Mouse (Mus musculus): ENCODE results near the gene Gm5861. TPM values are rescaled to one million over a fixed set of nuclear protein-coding genes. Genes with fewer than 3 reads are reported as not detected.

The Gm5861 gene
- polyA plus RNA-seq (2014; fragmentation: Illumina TruSeq; extraction: RNeasy Lipid Tissue Mini Kit (QIAGEN cat#74804); ENCODE audit: low read depth, low replicate concordance), result not detected

GRCm38 (mm10) chr5:11182772-11183171, at the start of gene Gm5861:
Gm5861 (plus strand) TSS chr5:11183072.

Other genes starting within 250 kb of the Gm5861 start
- gene Gm8871, start 235.3 kb upstream of the Gm5861 start, polyA plus RNA-seq (2014; fragmentation: Illumina TruSeq; extraction: RNeasy Lipid Tissue Mini Kit (QIAGEN cat#74804); ENCODE audit: low read depth, low replicate concordance), result not detected
- not detected for gene Gm8857, start 235.3 kb upstream of the Gm5861 start, polyA plus RNA-seq (2014; fragmentation: Illumina TruSeq; extraction: RNeasy Lipid Tissue Mini Kit (QIAGEN cat#74804); ENCODE audit: low read depth, low replicate concordance)
- not detected for gene Gm8879, start 55.4 kb upstream of the Gm5861 start, polyA plus RNA-seq (2014; fragmentation: Illumina TruSeq; extraction: RNeasy Lipid Tissue Mini Kit (QIAGEN cat#74804); ENCODE audit: low read depth, low replicate concordance)
- not detected for gene Gm8890, start 73.0 kb downstream of the Gm5861 start, polyA plus RNA-seq (2014; fragmentation: Illumina TruSeq; extraction: RNeasy Lipid Tissue Mini Kit (QIAGEN cat#74804); ENCODE audit: low read depth, low replicate concordance)
- gene Speer1, start 158.4 kb downstream of the Gm5861 start, polyA plus RNA-seq (2014; fragmentation: Illumina TruSeq; extraction: RNeasy Lipid Tissue Mini Kit (QIAGEN cat#74804); ENCODE audit: low read depth, low replicate concordance), result not detected
- not detected for gene Gm8897, start 233.3 kb downstream of the Gm5861 start, polyA plus RNA-seq (2014; fragmentation: Illumina TruSeq; extraction: RNeasy Lipid Tissue Mini Kit (QIAGEN cat#74804); ENCODE audit: low read depth, low replicate concordance)

All from sigmoid colon, adult 10 weeks (tissue).